Mouse (Mus musculus): ENCODE results near the gene Itm2c. TPM values are rescaled to one million over a fixed set of nuclear protein-coding genes. Genes with fewer than 3 reads are reported as not detected.

Gene Itm2c
- polyA plus RNA-seq, 1 experiment: 34.7 TPM

- H3K4me3 ChIP-seq (ENCODE audit: insufficient read depth, low read depth, low read length): no peak overlapping the region
- peaks cover 3% of the 10 kb centered on the region; the same call in 1 of the 2 replicates for H3K4me1 ChIP-seq (ENCODE audit: control insufficient read depth, insufficient read depth, insufficient read length, low read length)
- no peak overlapping the region for H3K27ac ChIP-seq (replicated peaks; ENCODE audit: low read depth, low read length)
These were observed 42.2 kb downstream of the Itm2c start for GRCm38 (mm10) chr1:85936265-85936664.

- Histone ChIP-seq H3K27ac (replicated peaks; ENCODE audit: low read depth, low read length) (no peak overlapping the region), H3K4me1 (ENCODE audit: control insufficient read depth, insufficient read depth, insufficient read length, low read length) (peaks cover 3% of the 10 kb centered on the region; the same call in 1 of the 2 replicates), H3K4me3 (ENCODE audit: insufficient read depth, low read depth, low read length) (no peak overlapping the region)
These were observed 43.2 kb downstream of the Itm2c start for GRCm38 (mm10) chr1:85937323-85937722.

DNA sequence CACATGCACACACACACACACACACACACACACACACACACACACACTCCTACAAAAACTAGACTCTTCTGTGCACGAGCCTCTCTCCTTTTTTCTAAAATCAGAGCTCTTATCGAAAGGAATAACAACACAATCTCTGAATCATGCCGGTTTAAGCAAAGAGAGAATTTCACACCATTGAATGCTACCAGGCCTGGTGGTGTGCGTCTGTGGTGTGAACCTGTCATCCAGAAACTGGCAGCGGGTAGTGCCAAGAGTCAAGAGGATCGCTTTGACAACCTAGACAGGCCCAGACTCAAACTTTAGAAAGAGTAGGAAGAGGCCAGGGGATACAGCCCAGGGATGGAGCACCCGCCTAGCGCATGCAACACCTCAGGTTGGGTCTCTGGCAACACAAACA lies 48.2 kb downstream of the Itm2c start:
- H3K4me1 ChIP-seq (ENCODE audit: control insufficient read depth, insufficient read depth, insufficient read length, low read length): no peaks in the 10 kb centered on the region
- no peak overlapping the region for H3K4me3 ChIP-seq (ENCODE audit: insufficient read depth, low read depth, low read length)
- H3K27ac ChIP-seq (replicated peaks; ENCODE audit: low read depth, low read length): no peak overlapping the region

DNA sequence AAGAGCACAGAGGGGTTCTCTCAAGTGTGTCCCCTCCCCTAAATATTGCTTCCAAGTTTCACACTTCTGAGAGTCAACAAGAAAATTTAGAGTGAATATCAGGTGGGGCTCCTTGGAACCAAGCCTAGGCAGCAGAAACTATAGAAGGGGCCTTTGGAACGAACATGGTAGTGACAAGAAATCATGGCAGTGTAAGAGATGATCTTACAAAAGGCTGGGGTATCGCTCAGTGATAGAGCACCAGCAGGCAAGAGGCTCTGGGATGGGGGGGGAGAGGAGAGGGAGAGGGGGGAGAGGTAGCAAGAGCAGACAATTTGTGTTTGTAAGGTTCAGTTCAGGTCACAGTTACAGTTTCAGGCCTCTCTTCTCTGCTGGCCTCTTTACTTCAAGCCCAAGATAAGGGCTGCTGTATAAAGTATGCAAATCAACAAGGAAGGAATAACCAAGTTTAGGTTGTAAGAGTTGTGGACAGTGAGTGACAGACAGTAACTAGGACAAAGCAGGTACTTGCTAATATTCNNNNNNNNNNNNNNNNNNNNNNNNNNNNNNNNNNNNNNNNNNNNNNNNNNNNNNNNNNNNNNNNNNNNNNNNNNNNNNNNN lies 55.1 kb downstream of the Itm2c start:
- H3K27ac ChIP-seq (replicated peaks; ENCODE audit: low read depth, low read length): no peak overlapping the region
- H3K4me3 ChIP-seq (ENCODE audit: insufficient read depth, low read depth, low read length): no peak overlapping the region
- H3K4me1 ChIP-seq (ENCODE audit: control insufficient read depth, insufficient read depth, insufficient read length, low read length): no peaks in the 10 kb centered on the region

DNA sequence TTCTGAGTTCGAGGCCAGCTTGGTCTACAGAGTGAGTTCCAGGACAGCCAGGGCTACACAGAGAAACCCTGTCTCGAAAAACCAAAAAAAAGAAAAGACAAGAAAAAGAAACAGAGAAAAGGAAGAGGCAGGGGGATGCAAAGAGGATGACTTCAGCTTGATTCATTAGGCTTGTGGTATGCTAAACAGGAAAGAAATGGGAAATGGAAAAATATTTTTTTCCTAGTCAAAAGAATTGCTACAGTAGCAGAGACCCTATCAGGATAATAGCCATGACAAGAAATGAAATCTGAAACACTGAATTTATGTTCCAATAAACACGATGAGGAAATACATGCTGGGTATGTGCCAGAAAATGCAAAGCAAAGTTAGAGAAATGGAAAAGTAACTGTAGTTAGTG lies 61.1 kb downstream of the Itm2c start:
- Histone ChIP-seq H3K27ac (replicated peaks; ENCODE audit: low read depth, low read length) (no peak overlapping the region), H3K4me3 (ENCODE audit: insufficient read depth, low read depth, low read length) (no peak overlapping the region), H3K4me1 (ENCODE audit: control insufficient read depth, insufficient read depth, insufficient read length, low read length) (no peaks in the 10 kb centered on the region)

DNA sequence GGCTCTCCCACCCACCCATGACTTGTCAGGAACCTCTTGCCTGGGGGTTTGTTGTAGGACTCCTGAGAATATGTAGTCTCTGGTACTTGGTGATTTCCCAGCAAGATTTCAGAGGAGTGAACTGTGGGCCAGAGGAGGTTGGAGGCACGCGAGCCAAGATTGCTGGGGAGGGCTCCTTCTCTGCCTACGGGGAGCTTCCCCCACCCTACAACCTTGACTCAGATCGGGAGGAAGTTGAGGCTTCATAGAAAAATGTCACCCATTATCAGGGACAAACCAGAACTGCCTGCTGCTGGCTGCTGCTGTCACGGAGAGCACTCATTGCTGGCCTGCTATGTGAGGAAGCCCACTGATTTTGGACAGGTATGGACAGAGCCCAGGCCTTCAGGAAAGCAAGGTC lies 63.2 kb downstream of the Itm2c start:
- Histone ChIP-seq H3K4me1 (ENCODE audit: control insufficient read depth, insufficient read depth, insufficient read length, low read length) (no peaks in the 10 kb centered on the region), H3K27ac (replicated peaks; ENCODE audit: low read depth, low read length) (no peak overlapping the region), H3K4me3 (ENCODE audit: insufficient read depth, low read depth, low read length) (no peak overlapping the region)

DNA sequence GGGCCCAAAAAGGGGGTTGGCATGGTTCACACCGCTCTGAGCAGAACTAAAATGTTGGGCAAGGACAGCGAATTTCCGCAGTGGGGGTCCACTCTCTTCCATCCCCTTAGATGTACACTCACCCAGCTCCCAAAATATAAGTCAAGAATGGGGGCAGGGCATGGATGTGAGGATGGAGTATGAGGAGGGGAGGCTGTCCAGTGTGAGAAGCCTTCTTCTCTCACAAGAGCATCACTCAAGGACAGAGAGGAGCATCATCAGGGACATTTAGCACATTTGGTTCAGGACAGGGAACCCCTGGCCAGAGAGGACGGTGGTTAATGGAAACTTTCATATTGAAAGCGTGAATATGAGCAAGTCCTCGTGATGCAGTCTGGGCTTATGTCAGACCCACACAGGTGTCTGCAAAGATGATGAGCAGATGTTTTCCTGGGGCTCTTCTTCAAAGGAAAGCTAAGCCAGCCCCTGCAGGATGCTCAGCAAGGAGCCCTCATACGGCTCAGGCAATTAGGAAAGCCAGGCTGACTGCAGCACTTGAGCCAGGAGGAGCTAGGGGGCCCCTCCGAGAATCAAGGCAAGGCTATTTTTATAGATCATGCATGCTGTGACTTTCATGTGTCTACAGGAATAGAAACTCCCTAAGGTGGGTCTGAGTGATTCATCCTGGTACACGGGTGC lies 64.0 kb downstream of the Itm2c start:
- H3K27ac ChIP-seq (replicated peaks; ENCODE audit: low read depth, low read length): no peak overlapping the region
- no peaks in the 10 kb centered on the region for H3K4me1 ChIP-seq (ENCODE audit: control insufficient read depth, insufficient read depth, insufficient read length, low read length)
- no peak overlapping the region for H3K4me3 ChIP-seq (ENCODE audit: insufficient read depth, low read depth, low read length)

Other genes starting within 250 kb of the Itm2c start
- gene Sp100, start 244.3 kb upstream of the Itm2c start, polyA plus RNA-seq (2012; ENCODE audit: insufficient read depth, insufficient read length, missing spikeins): 15.4 and 21.5 TPM in 2 replicates
- 3.3 TPM in 1 of 2 replicates, not detected in the other for gene A630001G21Rik, start 115.6 kb upstream of the Itm2c start, polyA plus RNA-seq (2012; ENCODE audit: insufficient read depth, insufficient read length, missing spikeins)
- gene Cab39, start 100.8 kb upstream of the Itm2c start, polyA plus RNA-seq (2012; ENCODE audit: insufficient read depth, insufficient read length, missing spikeins): 68.7 and 78.3 TPM in 2 replicates
- not detected in 2 replicates for gene 4933407L21Rik, start 34.2 kb downstream of the Itm2c start, polyA plus RNA-seq (2012; ENCODE audit: insufficient read depth, insufficient read length, missing spikeins)
- not detected in 2 replicates for gene Gpr55, start 66.7 kb downstream of the Itm2c start, polyA plus RNA-seq (2012; ENCODE audit: insufficient read depth, insufficient read length, missing spikeins)
- gene Spata3, start 122.5 kb downstream of the Itm2c start, polyA plus RNA-seq (2012; ENCODE audit: insufficient read depth, insufficient read length, missing spikeins): not detected in 2 replicates
- gene 2810459M11Rik, start 151.6 kb downstream of the Itm2c start, polyA plus RNA-seq (2012; ENCODE audit: insufficient read depth, insufficient read length, missing spikeins): 0.40 TPM in 1 of 2 replicates, not detected in the other
- 76.2 and 91.1 TPM in 2 replicates for gene Psmd1, start 170.1 kb downstream of the Itm2c start, polyA plus RNA-seq (2012; ENCODE audit: insufficient read depth, insufficient read length, missing spikeins)
- gene Htr2b, start 217.7 kb downstream of the Itm2c start, polyA plus RNA-seq (2012; ENCODE audit: insufficient read depth, insufficient read length, missing spikeins): not detected in 2 replicates
- 3.1 TPM in 1 of 2 replicates, not detected in the other for gene Gm21972, start 239.4 kb downstream of the Itm2c start, polyA plus RNA-seq (2012; ENCODE audit: insufficient read depth, insufficient read length, missing spikeins)

Measured in brown adipose tissue, adult 24 weeks (tissue).